Mouse (Mus musculus) effector memory CD4-positive, alpha-beta T cell, adult 5 months (primary cell): ENCODE measurements around the gene Vmn2r102. TPM values are rescaled to one million over a fixed set of nuclear protein-coding genes. Genes with fewer than 3 reads are reported as not detected.

Experiments
- polyA plus RNA-seq: library from polyadenylated mRNA; unstranded; fragments of 100-300 nt; shearing (Covaris generic); gene quantifications from one replicate; pipeline ENCODE4 v1.2.1, GENCODE M21; 2017

Gene Vmn2r102
- 0.04 TPM for polyA plus RNA-seq

GRCm38 (mm10) chr17:19660028-19660427 is at the start of gene Vmn2r102:
TSS of gene Vmn2r102 (plus strand) at chr17:19660328.

Other genes with a start within 250 kb of the Vmn2r102 start
- 0.12 TPM for gene Vmn2r100, start 155.6 kb upstream of the Vmn2r102 start, polyA plus RNA-seq
- not detected for gene Vmn2r101, start 83.1 kb upstream of the Vmn2r102 start, polyA plus RNA-seq
- gene Vmn2r103, start 113.0 kb downstream of the Vmn2r102 start, polyA plus RNA-seq, result not detected